Mouse (Mus musculus) cerebellum, adult 2 months (tissue): ENCODE measurements around the gene Tmc4.

Source experiments
- CTCF ChIP-seq: fragments of 200-500 bp; IDR thresholded peaks from 2 replicates; pipeline ENCODE4 v1.5.1; 2011; ENCODE audit warnings: low read depth, mild to moderate bottlenecking, control low read depth, low read length, moderate library complexity, borderline replicate concordance; ENCODE audit not compliant: insufficient read depth
- POLR2A ChIP-seq: fragments of 200-500 bp; IDR thresholded peaks from 2 replicates; pipeline ENCODE4 v1.6.1; 2011; ENCODE audit warnings: low read length, control low read depth, borderline replicate concordance; ENCODE audit not compliant: insufficient read depth

- no peak for TF ChIP-seq POLR2A
- no peak for TF ChIP-seq CTCF
Observed at GRCm38 (mm10) chr7:3658578-3658977, 18.8 kb downstream of the Tmc4 start.
